Mouse (Mus musculus) C2C12 (cell line): ENCODE measurements around the gene Rbm5.

Experiments
- CEBPB ChIP-seq: IDR thresholded peaks from one replicate; pipeline ENCODE4 v1.6.1; 2011; ENCODE audit warnings: low read depth, mild to moderate bottlenecking, control low read depth, moderate library complexity
- CTCF ChIP-seq: IDR thresholded peaks from one replicate; pipeline ENCODE4 v1.5.1; 2011; ENCODE audit not compliant: control insufficient read depth, insufficient read depth, insufficient read length
- FOSL1 ChIP-seq: IDR thresholded peaks from one replicate; pipeline ENCODE4 v1.8.0; 2011; ENCODE audit warnings: mild to moderate bottlenecking, low read length; ENCODE audit not compliant: poor library complexity, insufficient read depth, severe bottlenecking
- MAX ChIP-seq: IDR thresholded peaks from one replicate; pipeline ENCODE4 v1.6.1; 2011; ENCODE audit warnings: mild to moderate bottlenecking, control low read depth
- MYOD1 ChIP-seq: IDR thresholded peaks from one replicate; pipeline ENCODE4 v1.6.1; 2011; ENCODE audit warnings: low read depth; ENCODE audit not compliant: control insufficient read depth, insufficient read length
- MYOG ChIP-seq: IDR thresholded peaks from one replicate; pipeline ENCODE4 v1.6.1; 2011; ENCODE audit not compliant: control insufficient read depth, insufficient read length; ENCODE audit errors: extremely low read depth

DNA sequence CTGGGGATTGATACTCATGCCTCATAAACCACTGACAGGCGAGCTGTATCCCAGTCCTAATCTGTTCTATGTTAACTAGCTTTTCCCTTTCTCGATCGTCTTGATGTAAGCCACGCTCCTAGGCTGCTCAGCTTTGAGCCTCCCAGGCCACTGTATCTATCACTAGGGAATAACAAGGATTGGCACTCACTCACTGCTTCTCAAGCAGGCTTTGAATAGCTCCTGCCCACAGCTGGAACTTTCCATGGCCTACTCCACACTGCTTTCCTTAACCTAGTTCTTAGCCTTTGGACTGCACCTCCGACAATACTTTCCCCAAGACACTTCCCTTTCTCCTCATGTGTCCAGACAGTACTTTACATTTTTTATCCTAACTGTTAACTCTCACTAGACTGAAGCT lies 1.9 kb downstream of the Rbm5 start:
- TF ChIP-seq CTCF, result no peak
- TF ChIP-seq MYOD1, result no peak
- TF ChIP-seq MYOG, result no peak
- no peak for TF ChIP-seq MAX
- TF ChIP-seq CEBPB, result no peak
- TF ChIP-seq FOSL1, result no peak
